ENCODE assay signal across 8 mouse cellular contexts in genomic region chr7:16129846-16130691, GRCm38 (mm10). TPM values are rescaled to one million over a fixed set of nuclear protein-coding genes. Genes with fewer than 3 reads are reported as not detected.
A peak's percentile ranks its signal among the peaks of the same experiment; 100 is the strongest.
DNase-seq lines count a peak whose midpoint lies in the region; ATAC-seq and TF ChIP-seq lines count a peak whose summit lies in the region.

No protein-coding gene starts in this region.

- peak overlapping the region; percentile 85 for H3K4me2 ChIP-seq in heart, embryonic 13.5 days
- peak overlapping the region; percentile 80 for H3K4me2 ChIP-seq in embryonic facial prominence, embryonic 14.5 days (ENCODE audit: low read depth, low read length)
- H3K4me2 ChIP-seq in intestine, postnatal 0 days (replicated peaks; ENCODE audit: low read depth), result peak overlapping the region; percentile 76
- H3K4me2 ChIP-seq in lung, embryonic 16.5 days (ENCODE audit: low read depth, low read length), result peak overlapping the region; percentile 87

- 1% methylated on average over 35 of the region's 38 CpGs for WGBS in heart, embryonic 13.5 days
- WGBS in embryonic facial prominence, embryonic 14.5 days, result 1% methylated on average over 34 of the region's 38 CpGs
- 3% methylated on average over 37 of the region's 38 CpGs for WGBS in intestine, postnatal 0 days
- WGBS in lung, embryonic 16.5 days, result 1% methylated on average over 31 of the region's 38 CpGs

- peak; percentile 8; the same call in 1 of the 2 replicates for TF ChIP-seq CTCF in intestine, postnatal 0 days (IDR thresholded peaks at IDR 0.05; ENCODE audit: low read depth)

- peak overlapping the region; percentile 65 for H3K4me3 ChIP-seq in heart, embryonic 13.5 days
- H3K4me3 ChIP-seq in embryonic facial prominence, embryonic 14.5 days (ENCODE audit: low read depth, low read length), result peak overlapping the region; percentile 53
- peak overlapping the region; percentile 41 for H3K4me3 ChIP-seq in intestine, postnatal 0 days (ENCODE audit: low read depth, low read length)
- peak overlapping the region; percentile 54 for H3K4me3 ChIP-seq in lung, embryonic 16.5 days (ENCODE audit: low read length)

- H3K9ac ChIP-seq in heart, embryonic 13.5 days, result peak overlapping the region; percentile 88
- H3K9ac ChIP-seq in embryonic facial prominence, embryonic 14.5 days (ENCODE audit: low read depth, low read length), result peak overlapping the region; percentile 73
- peak overlapping the region; percentile 42 for H3K9ac ChIP-seq in intestine, postnatal 0 days (ENCODE audit: low read depth, low read length)
- H3K9ac ChIP-seq in lung, embryonic 16.5 days (ENCODE audit: low read length), result peak overlapping the region; percentile 60

- intact Hi-C loops in heart, postnatal 36 days (cut with DNase I), result no loop called here

- peaks cover 28% of the 10 kb centered on the region for H3K36me3 ChIP-seq in heart, embryonic 13.5 days
- peaks cover 26% of the 10 kb centered on the region for H3K36me3 ChIP-seq in embryonic facial prominence, embryonic 14.5 days (ENCODE audit: control insufficient read depth, insufficient read depth, low read length)
- H3K36me3 ChIP-seq in intestine, postnatal 0 days (ENCODE audit: control insufficient read depth, insufficient read depth), result peaks cover 5% of the 10 kb centered on the region; the same call in 1 of the 2 replicates
- no peaks in the 10 kb centered on the region for H3K36me3 ChIP-seq in lung, embryonic 16.5 days (ENCODE audit: control insufficient read depth, insufficient read depth, low read length)

- no peak for DNase-seq in heart, postnatal 36 days
- DNase-seq in WW6 (ENCODE audit: low read depth, low spot score), result peak; percentile 57
- peak; percentile 93 for DNase-seq in embryonic facial prominence, embryonic 14.5 days (ENCODE audit: low spot score)
- DNase-seq in right cerebral cortex, postnatal 25 days, result peak; percentile 69
- DNase-seq in gastrocnemius, adult 8-10 months (ENCODE audit: low spot score in 2 of 2), result no peak

- peaks cover 29% of the 10 kb centered on the region for H3K27me3 ChIP-seq in heart, embryonic 13.5 days (replicated peaks)
- H3K27me3 ChIP-seq in embryonic facial prominence, embryonic 14.5 days (replicated peaks; ENCODE audit: control insufficient read depth, insufficient read depth, low read length), result no peaks in the 10 kb centered on the region
- H3K27me3 ChIP-seq in intestine, postnatal 0 days (replicated peaks; ENCODE audit: control insufficient read depth, insufficient read depth, low read length), result peaks cover 6% of the 10 kb centered on the region; the same call in 1 of the 2 replicates
- H3K27me3 ChIP-seq in lung, embryonic 16.5 days (ENCODE audit: control insufficient read depth, insufficient read depth, low read depth, low read length), result no peaks in the 10 kb centered on the region

- peak; percentile 62 for ATAC-seq in heart, embryonic 13.5 days (ENCODE audit: extremely low read depth, insufficient number of reproducible peaks, low FRiP score, low TSS enrichment)
- peak; percentile 86 for ATAC-seq in embryonic facial prominence, embryonic 14.5 days (ENCODE audit: low read depth)
- peak; percentile 26; the same call in 1 of the 2 replicates for ATAC-seq in intestine, postnatal 0 days
- peak; percentile 83 for ATAC-seq in lung, embryonic 16.5 days (ENCODE audit: low read depth)

- peak overlapping the region; percentile 86 for H3K27ac ChIP-seq in heart, embryonic 13.5 days (replicated peaks)
- peak overlapping the region; percentile 76 for H3K27ac ChIP-seq in embryonic facial prominence, embryonic 14.5 days (replicated peaks; ENCODE audit: low read depth, low read length)
- no peak overlapping the region; the same call in 1 of the 2 replicates for H3K27ac ChIP-seq in intestine, postnatal 0 days (ENCODE audit: low read depth, low read length)
- H3K27ac ChIP-seq in lung, embryonic 16.5 days (ENCODE audit: low read length), result 0 out of 2 replicates have a peak overlapping the region, but pooled peaks have one; percentile 32

- peaks cover 40% of the 10 kb centered on the region for H3K4me1 ChIP-seq in heart, embryonic 13.5 days
- H3K4me1 ChIP-seq in embryonic facial prominence, embryonic 14.5 days (ENCODE audit: control insufficient read depth, insufficient read depth, low read length), result peaks cover 20% of the 10 kb centered on the region
- no peaks in the 10 kb centered on the region for H3K4me1 ChIP-seq in intestine, postnatal 0 days (replicated peaks; ENCODE audit: control insufficient read depth, insufficient read depth, low read length)
- H3K4me1 ChIP-seq in lung, embryonic 16.5 days (replicated peaks; ENCODE audit: control insufficient read depth, insufficient read depth, low read length), result peaks cover 3% of the 10 kb centered on the region; the same call in 1 of the 2 replicates

- H3K9me3 ChIP-seq in heart, embryonic 13.5 days, result no peaks in the 10 kb centered on the region
- no peaks in the 10 kb centered on the region for H3K9me3 ChIP-seq in embryonic facial prominence, embryonic 14.5 days (ENCODE audit: control insufficient read depth, low read length)
- H3K9me3 ChIP-seq in intestine, postnatal 0 days (ENCODE audit: control insufficient read depth), result no peaks in the 10 kb centered on the region
- H3K9me3 ChIP-seq in lung, embryonic 16.5 days (ENCODE audit: control insufficient read depth, low read length), result no peaks in the 10 kb centered on the region

RNA-seq across cellular contexts. Expression of gene Slc8a2, which starts 0.4 kb away (rescaled TPM):
- 0.05 and 0.20 TPM in 2 replicates for polyA plus RNA-seq in heart, embryonic 13.5 days (2015; fragmentation: Nextera tagmentation; extraction: Ambion mirVana)
- total RNA-seq in heart, postnatal 36 days (2021), result 1 to 10 TPM in 1 of 2 experiments, under 1 TPM in 1; 0.67 to 1.1 TPM
- 0.28 and 0.29 TPM in 2 replicates for polyA plus RNA-seq in embryonic facial prominence, embryonic 14.5 days (2014; fragmentation: Nextera tagmentation; extraction: Ambion mirVana)
- polyA plus RNA-seq in intestine, postnatal 0 days (2015; fragmentation: Nextera tagmentation; extraction: Ambion mirVana), result 0.08 and 0.14 TPM in 2 replicates
- polyA plus RNA-seq in lung, embryonic 16.5 days (2015; fragmentation: Nextera tagmentation; extraction: Ambion mirVana), result 0.08 and 0.10 TPM in 2 replicates
- under 1 TPM; 0.07 to 0.19 (median 0.13) TPM for total RNA-seq in gastrocnemius, adult 8-10 months (2022)

RNA-seq across cellular contexts. Expression of gene Kptn, which starts 10.4 kb away (rescaled TPM):
- 31.8 and 35.0 TPM in 2 replicates for polyA plus RNA-seq in heart, embryonic 13.5 days (2015; fragmentation: Nextera tagmentation; extraction: Ambion mirVana)
- total RNA-seq in heart, postnatal 36 days (2021), result 10 to 100 TPM; 23.0 to 23.1 TPM
- polyA plus RNA-seq in embryonic facial prominence, embryonic 14.5 days (2014; fragmentation: Nextera tagmentation; extraction: Ambion mirVana), result 24.1 and 27.8 TPM in 2 replicates
- 13.3 and 14.4 TPM in 2 replicates for polyA plus RNA-seq in intestine, postnatal 0 days (2015; fragmentation: Nextera tagmentation; extraction: Ambion mirVana)
- polyA plus RNA-seq in lung, embryonic 16.5 days (2015; fragmentation: Nextera tagmentation; extraction: Ambion mirVana), result 28.3 and 31.7 TPM in 2 replicates
- 10 to 100 TPM; 10.7 to 13.4 (median 11.9) TPM for total RNA-seq in gastrocnemius, adult 8-10 months (2022)

RNA-seq across cellular contexts. Expression of gene Napa, which starts 31.8 kb away (rescaled TPM):
- polyA plus RNA-seq in heart, embryonic 13.5 days (2015; fragmentation: Nextera tagmentation; extraction: Ambion mirVana), result 150 and 157 TPM in 2 replicates
- 10 to 100 TPM; 81.3 to 84.7 TPM for total RNA-seq in heart, postnatal 36 days (2021)
- polyA plus RNA-seq in embryonic facial prominence, embryonic 14.5 days (2014; fragmentation: Nextera tagmentation; extraction: Ambion mirVana), result 190 and 203 TPM in 2 replicates
- polyA plus RNA-seq in intestine, postnatal 0 days (2015; fragmentation: Nextera tagmentation; extraction: Ambion mirVana), result 201 and 204 TPM in 2 replicates
- 167 and 202 TPM in 2 replicates for polyA plus RNA-seq in lung, embryonic 16.5 days (2015; fragmentation: Nextera tagmentation; extraction: Ambion mirVana)
- 100 to 1,000 TPM; 105 to 140 (median 115) TPM for total RNA-seq in gastrocnemius, adult 8-10 months (2022)

RNA-seq across cellular contexts. Expression of gene Meis3, which starts 44.8 kb away (rescaled TPM):
- polyA plus RNA-seq in heart, embryonic 13.5 days (2015; fragmentation: Nextera tagmentation; extraction: Ambion mirVana), result 17.1 and 19.4 TPM in 2 replicates
- total RNA-seq in heart, postnatal 36 days (2021), result 1 to 10 TPM; 3.9 to 4.9 TPM
- polyA plus RNA-seq in embryonic facial prominence, embryonic 14.5 days (2014; fragmentation: Nextera tagmentation; extraction: Ambion mirVana), result 29.5 and 35.5 TPM in 2 replicates
- 18.0 and 20.7 TPM in 2 replicates for polyA plus RNA-seq in intestine, postnatal 0 days (2015; fragmentation: Nextera tagmentation; extraction: Ambion mirVana)
- polyA plus RNA-seq in lung, embryonic 16.5 days (2015; fragmentation: Nextera tagmentation; extraction: Ambion mirVana), result 19.5 and 19.8 TPM in 2 replicates
- total RNA-seq in gastrocnemius, adult 8-10 months (2022), result 1 to 10 TPM in 2 of 4 experiments, under 1 TPM in 2; 0.58 to 1.5 (median 0.86) TPM

Comparison
In these comparisons a context has a peak if more than half of its experiments do, and no peak if none do; other contexts are left out.
1. ATAC-seq: peak in every context shown above with its lines; median percentile 86 in embryonic facial prominence, embryonic 14.5 days; 83 in lung, embryonic 16.5 days; 62 in heart, embryonic 13.5 days; 26 in intestine, postnatal 0 days.
2. DNase-seq: peak in WW6 (single experiment), embryonic facial prominence, embryonic 14.5 days (single experiment) and right cerebral cortex, postnatal 25 days (single experiment); none in heart, postnatal 36 days (0 of 2) and gastrocnemius, adult 8-10 months (0 of 2).
3. Peak in every context shown above with its lines, with median percentiles within 50 percentile points of each other: H3K4me2 ChIP-seq, H3K4me3 ChIP-seq and H3K9ac ChIP-seq.